Mouse (Mus musculus): ENCODE measurements around the gene Rita1. TPM values are rescaled to one million over a fixed set of nuclear protein-coding genes. Genes with fewer than 3 reads are reported as not detected.
A peak's percentile ranks its signal among the peaks of the same experiment; 100 is the strongest.

The Rita1 gene
- 8.4 and 10.5 TPM in 2 replicates for total RNA-seq (2014; fragmentation: Nextera tagmentation)
- total RNA-seq (2017) = 9.5 and 13.7 TPM in 2 replicates
- 42.4 and 45.7 TPM in 2 replicates for polyA plus RNA-seq (2012)

- DNase-seq (ENCODE audit: low spot score) = peak; percentile 89
- Histone ChIP-seq H3K4me1 (ENCODE audit: insufficient read depth, low read depth, low read length) (peaks cover 49% of the 10 kb centered on the region), H3K9me3 (replicated peaks) (peaks cover 5% of the 10 kb centered on the region), H3K36me3 (replicated peaks) (peaks cover 65% of the 10 kb centered on the region), H3K4me3 (ENCODE audit: low read depth, low read length) (peak within 1 kb of the TSS; percentile 85), H3K27me3 (ENCODE audit: insufficient read depth, low read length) (no peaks in the 10 kb centered on the region)
- TF ChIP-seq TAL1 (conservative IDR thresholded peaks at IDR 0.05; ENCODE audit: low read depth, low read length) = no peak
- TF ChIP-seq POLR2AphosphoS5 (IDR thresholded peaks at IDR 0.05; ENCODE audit: insufficient replicate concordance, low read depth, low read length) = peak; percentile 31; the same call in 1 of the 2 replicates
- peak; percentile 77 for ATAC-seq (ENCODE audit: extremely low read depth, insufficient number of reproducible peaks, low FRiP score, poor library complexity, severe bottlenecking)
Measured at GRCm38 (mm10) chr5:120612442-120612821, at the start of gene Rita1, which contains the start of gene Ddx54. TSS of gene Rita1 (minus strand) at chr5:120612589. TSS of gene Ddx54 (plus strand) at chr5:120612739.

- ATAC-seq (ENCODE audit: extremely low read depth, insufficient number of reproducible peaks, low FRiP score, poor library complexity, severe bottlenecking) (no peak), DNase-seq (ENCODE audit: low spot score) (no peak)
- Histone ChIP-seq H3K9me3 (replicated peaks) (no peaks in the 10 kb centered on the region), H3K4me3 (ENCODE audit: low read depth, low read length) (no peak overlapping the region), H3K27me3 (ENCODE audit: insufficient read depth, low read length) (peaks cover 19% of the 10 kb centered on the region), H3K4me1 (ENCODE audit: insufficient read depth, low read depth, low read length) (peaks cover 14% of the 10 kb centered on the region), H3K36me3 (replicated peaks) (peaks cover 66% of the 10 kb centered on the region)
- TF ChIP-seq GATA2 (IDR thresholded peaks at IDR 0.05; ENCODE audit: borderline replicate concordance, low read depth, low read length) = no peak
- no peak for TF ChIP-seq TAL1 (conservative IDR thresholded peaks at IDR 0.05; ENCODE audit: low read depth, low read length)
- TF ChIP-seq POLR2AphosphoS5 (IDR thresholded peaks at IDR 0.05; ENCODE audit: insufficient replicate concordance, low read depth, low read length) = no peak
- TF ChIP-seq GATA1 (IDR thresholded peaks at IDR 0.05; ENCODE audit: borderline replicate concordance, low read length) = no peak
- TF ChIP-seq CTCF (IDR thresholded peaks at IDR 0.05; ENCODE audit: low read depth, low read length) = no peak
Measured at GRCm38 (mm10) chr5:120660816-120661215, 48.4 kb upstream of the Rita1 start.

GRCm38 (mm10) chr5:120656281-120656751 lies 43.9 kb upstream of the Rita1 start:
- H3K27me3 ChIP-seq (ENCODE audit: insufficient read depth, low read length) = peaks cover 16% of the 10 kb centered on the region
- peaks cover 57% of the 10 kb centered on the region for H3K36me3 ChIP-seq (replicated peaks)
- H3K4me3 ChIP-seq (ENCODE audit: low read depth, low read length) = no peak overlapping the region
- H3K4me1 ChIP-seq (ENCODE audit: insufficient read depth, low read depth, low read length) = peaks cover 32% of the 10 kb centered on the region
- no peak for ATAC-seq (ENCODE audit: extremely low read depth, insufficient number of reproducible peaks, low FRiP score, poor library complexity, severe bottlenecking)
- no peaks in the 10 kb centered on the region for H3K9me3 ChIP-seq (replicated peaks)
- DNase-seq (ENCODE audit: low spot score) = no peak
- TF ChIP-seq POLR2AphosphoS5 (IDR thresholded peaks at IDR 0.05; ENCODE audit: insufficient replicate concordance, low read depth, low read length) = no peak
- no peak for TF ChIP-seq GATA2 (IDR thresholded peaks at IDR 0.05; ENCODE audit: borderline replicate concordance, low read depth, low read length)
- TF ChIP-seq CTCF (IDR thresholded peaks at IDR 0.05; ENCODE audit: low read depth, low read length) = no peak

DNA sequence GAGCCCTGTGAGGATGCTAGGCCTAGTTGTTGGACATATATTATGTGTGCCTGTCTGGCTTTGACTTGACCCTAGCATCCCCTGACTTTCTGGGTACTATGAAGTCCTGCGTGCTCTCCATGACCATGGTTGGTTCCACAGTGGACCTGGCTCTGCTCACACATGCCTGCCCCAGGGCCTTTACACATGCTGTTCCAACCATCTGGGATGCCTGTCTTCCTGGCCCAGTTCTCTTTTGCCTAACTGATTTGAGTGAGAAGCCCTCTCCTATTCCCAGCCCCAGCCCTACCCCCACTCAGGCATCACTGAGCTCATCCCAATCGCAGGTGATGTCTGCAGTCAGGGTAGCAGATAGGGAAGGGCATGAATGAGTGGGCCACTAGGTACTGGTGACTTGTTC lies 41.5 kb upstream of the Rita1 start:
- peaks cover 29% of the 10 kb centered on the region for H3K27me3 ChIP-seq (ENCODE audit: insufficient read depth, low read length)

GRCm38 (mm10) chr5:120652915-120653701 lies 40.7 kb upstream of the Rita1 start:
- no peak overlapping the region for H3K4me3 ChIP-seq (ENCODE audit: low read depth, low read length)
- ATAC-seq (ENCODE audit: extremely low read depth, insufficient number of reproducible peaks, low FRiP score, poor library complexity, severe bottlenecking) = no peak
- TF ChIP-seq GATA1 (IDR thresholded peaks at IDR 0.05; ENCODE audit: borderline replicate concordance, low read length) (no peak), CTCF (IDR thresholded peaks at IDR 0.05; ENCODE audit: low read depth, low read length) (no peak), TAL1 (conservative IDR thresholded peaks at IDR 0.05; ENCODE audit: low read depth, low read length) (no peak), POLR2AphosphoS5 (IDR thresholded peaks at IDR 0.05; ENCODE audit: insufficient replicate concordance, low read depth, low read length) (no peak), GATA2 (IDR thresholded peaks at IDR 0.05; ENCODE audit: borderline replicate concordance, low read depth, low read length) (no peak)
- H3K9me3 ChIP-seq (replicated peaks) = no peaks in the 10 kb centered on the region
- H3K4me1 ChIP-seq (ENCODE audit: insufficient read depth, low read depth, low read length) = peaks cover 60% of the 10 kb centered on the region
- H3K27me3 ChIP-seq (ENCODE audit: insufficient read depth, low read length) = peaks cover 29% of the 10 kb centered on the region
- H3K36me3 ChIP-seq (replicated peaks) = peaks cover 45% of the 10 kb centered on the region
- no peak for DNase-seq (ENCODE audit: low spot score)

More for the DNA sequence above, 41.5 kb upstream of the Rita1 start:
- Histone ChIP-seq H3K9me3 (replicated peaks) (no peaks in the 10 kb centered on the region), H3K4me1 (ENCODE audit: insufficient read depth, low read depth, low read length) (peaks cover 53% of the 10 kb centered on the region), H3K36me3 (replicated peaks) (peaks cover 45% of the 10 kb centered on the region), H3K4me3 (ENCODE audit: low read depth, low read length) (no peak overlapping the region)
- no peak for ATAC-seq (ENCODE audit: extremely low read depth, insufficient number of reproducible peaks, low FRiP score, poor library complexity, severe bottlenecking)
- DNase-seq (ENCODE audit: low spot score) = no peak
- TF ChIP-seq GATA2 (IDR thresholded peaks at IDR 0.05; ENCODE audit: borderline replicate concordance, low read depth, low read length) = no peak
- no peak for TF ChIP-seq TAL1 (conservative IDR thresholded peaks at IDR 0.05; ENCODE audit: low read depth, low read length)
- TF ChIP-seq POLR2AphosphoS5 (IDR thresholded peaks at IDR 0.05; ENCODE audit: insufficient replicate concordance, low read depth, low read length) = no peak
- no peak for TF ChIP-seq CTCF (IDR thresholded peaks at IDR 0.05; ENCODE audit: low read depth, low read length)
- no peak for TF ChIP-seq GATA1 (IDR thresholded peaks at IDR 0.05; ENCODE audit: borderline replicate concordance, low read length)

GRCm38 (mm10) chr5:120651230-120651629 lies 38.8 kb upstream of the Rita1 start:
- H3K9me3 ChIP-seq (replicated peaks) = no peaks in the 10 kb centered on the region
- H3K36me3 ChIP-seq (replicated peaks) = peaks cover 36% of the 10 kb centered on the region
- peak overlapping the region; percentile 62; the same call in 1 of the 2 replicates for H3K4me3 ChIP-seq (ENCODE audit: low read depth, low read length)
- TF ChIP-seq TAL1 (conservative IDR thresholded peaks at IDR 0.05; ENCODE audit: low read depth, low read length) (no peak), GATA1 (IDR thresholded peaks at IDR 0.05; ENCODE audit: borderline replicate concordance, low read length) (no peak), CTCF (IDR thresholded peaks at IDR 0.05; ENCODE audit: low read depth, low read length) (no peak), POLR2AphosphoS5 (IDR thresholded peaks at IDR 0.05; ENCODE audit: insufficient replicate concordance, low read depth, low read length) (no peak), GATA2 (IDR thresholded peaks at IDR 0.05; ENCODE audit: borderline replicate concordance, low read depth, low read length) (no peak)
- DNase-seq (ENCODE audit: low spot score) (no peak), ATAC-seq (ENCODE audit: extremely low read depth, insufficient number of reproducible peaks, low FRiP score, poor library complexity, severe bottlenecking) (no peak)
- peaks cover 38% of the 10 kb centered on the region for H3K27me3 ChIP-seq (ENCODE audit: insufficient read depth, low read length)
- peaks cover 76% of the 10 kb centered on the region for H3K4me1 ChIP-seq (ENCODE audit: insufficient read depth, low read depth, low read length)

Data from G1E (cell line).